Mouse (Mus musculus) MEL (cell line): ENCODE data around the gene Scn4a.

Experiments
- CHD2 ChIP-seq: IDR thresholded peaks from 2 replicates; pipeline ENCODE4 v1.6.1; 2011; ENCODE audit warnings: low read length, improper control_type of control experiment
- CTCF ChIP-seq, 3 experiments: IDR thresholded peaks in 2 of 3; conservative IDR thresholded peaks in 1 of 3; 2 replicates each; pipeline ENCODE4 v1.5.1; 2011 to 2012; ENCODE audit warnings: low read length in 3 of 3, low read depth in 2 of 3, mild to moderate bottlenecking in 2 of 3, improper control_type of control experiment in 1 of 3, inconsistent platforms in 1 of 3, mixed read lengths in 1 of 3, moderate library complexity in 1 of 3; ENCODE audit not compliant: control insufficient read depth in 1 of 3, insufficient read depth in 1 of 3, poor library complexity in 1 of 3, severe bottlenecking in 1 of 3
- E2F4 ChIP-seq: IDR thresholded peaks from 2 replicates; pipeline ENCODE4 v1.6.1; 2011; ENCODE audit warnings: low read depth, low read length, improper control_type of control experiment, borderline replicate concordance
- GATA1 ChIP-seq: IDR thresholded peaks from 2 replicates; pipeline ENCODE4 v1.6.1; 2011; ENCODE audit warnings: low read depth, low read length, improper control_type of control experiment
- MAX ChIP-seq: IDR thresholded peaks from 2 replicates; pipeline ENCODE4 v1.6.1; 2011; ENCODE audit warnings: low read length, improper control_type of control experiment
- MAZ ChIP-seq: IDR thresholded peaks from 2 replicates; pipeline ENCODE4 v1.6.1; 2012; ENCODE audit warnings: low read depth, mild to moderate bottlenecking, inconsistent platforms, low read length, improper control_type of control experiment
- MEF2A ChIP-seq: IDR thresholded peaks from 2 replicates; pipeline ENCODE4 v1.6.1; 2014; ENCODE audit warnings: low read depth, mild to moderate bottlenecking, inconsistent platforms, low read length, improper control_type of control experiment; ENCODE audit not compliant: poor library complexity, insufficient replicate concordance, severe bottlenecking; ENCODE audit errors: extremely low read depth
- POLR2A ChIP-seq, 2 experiments: IDR thresholded peaks; 2 replicates each; pipeline ENCODE4 v1.6.1; 2011 to 2012; ENCODE audit warnings: low read length in 2 of 2, mild to moderate bottlenecking in 2 of 2, control low read depth in 1 of 2, improper control_type of control experiment in 1 of 2, low read depth in 1 of 2, moderate library complexity in 1 of 2; ENCODE audit not compliant: control insufficient read depth in 1 of 2, insufficient read depth in 1 of 2, poor library complexity in 1 of 2
- POLR2AphosphoS2 ChIP-seq: IDR thresholded peaks from 2 replicates; pipeline ENCODE4 v1.6.1; 2011; ENCODE audit warnings: low read length, improper control_type of control experiment
- RAD21 ChIP-seq: IDR thresholded peaks from 2 replicates; pipeline ENCODE4 v1.6.1; 2011; ENCODE audit warnings: mild to moderate bottlenecking, low read depth, low read length, improper control_type of control experiment
- TAL1 ChIP-seq: IDR thresholded peaks from 2 replicates; pipeline ENCODE4 v1.6.1; 2012; ENCODE audit warnings: mild to moderate bottlenecking, inconsistent platforms, low read length, moderate library complexity, mixed read lengths
- USF1 ChIP-seq: IDR thresholded peaks from 2 replicates; pipeline ENCODE4 v1.6.1; 2014; ENCODE audit warnings: low read depth, mild to moderate bottlenecking, inconsistent platforms, low read length, improper control_type of control experiment, moderate library complexity
- USF2 ChIP-seq, 2 experiments: IDR thresholded peaks; 2 replicates each; pipeline ENCODE4 v1.6.1; 2011 to 2012; ENCODE audit warnings: improper control_type of control experiment in 2 of 2, low read length in 2 of 2, borderline replicate concordance in 1 of 2, inconsistent platforms in 1 of 2, low read depth in 1 of 2, mild to moderate bottlenecking in 1 of 2; ENCODE audit not compliant: insufficient read depth in 1 of 2
- ZC3H11A ChIP-seq: IDR thresholded peaks from 2 replicates; pipeline ENCODE4 v1.6.1; 2012; ENCODE audit warnings: low read depth, mild to moderate bottlenecking, inconsistent platforms, low read length, improper control_type of control experiment

DNA sequence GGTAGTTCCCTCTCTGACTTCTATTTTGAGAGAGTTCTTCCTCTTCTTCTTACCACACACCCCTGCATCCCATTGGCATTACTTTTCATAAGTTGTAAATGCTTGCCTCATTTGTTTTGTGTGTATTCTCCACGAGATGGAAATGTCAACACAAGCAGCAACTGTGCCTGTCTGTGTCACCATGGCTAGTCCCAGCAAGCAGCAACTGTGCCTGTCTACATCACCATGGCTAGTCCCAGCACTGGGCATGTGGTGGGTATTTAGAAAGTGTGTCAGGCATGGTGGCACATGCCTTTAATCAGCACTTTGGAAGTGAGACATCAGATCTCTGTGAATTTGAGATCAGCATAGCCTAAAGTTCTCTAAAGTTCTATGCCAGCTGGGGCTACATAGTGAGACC lies 1.1 kb upstream of the Scn4a start:
- TF ChIP-seq ZC3H11A (no peak), MEF2A (no peak), CHD2 (no peak), RAD21 (no peak), MAZ (no peak), POLR2A (IDR thresholded peaks at IDR 0.05; ENCODE audit: control insufficient read depth in 1 of 2, insufficient read depth in 1 of 2, low read depth in 1 of 2, low read length in 2 of 2, poor library complexity in 1 of 2) (no peak), TAL1 (no peak), POLR2AphosphoS2 (no peak), CTCF (IDR thresholded peaks at IDR 0.05 in 2 of 3, conservative IDR thresholded peaks at IDR 0.05 in 1 of 3; ENCODE audit: control insufficient read depth in 1 of 3, insufficient read depth in 1 of 3, low read depth in 2 of 3, low read length in 3 of 3, poor library complexity in 1 of 3, severe bottlenecking in 1 of 3) (no peak), MAX (no peak), USF2 (IDR thresholded peaks at IDR 0.05; ENCODE audit: borderline replicate concordance in 1 of 2, insufficient read depth in 1 of 2, low read depth in 1 of 2, low read length in 2 of 2) (no peak), E2F4 (no peak), USF1 (no peak), GATA1 (no peak)
